8 mouse cellular contexts compared by ENCODE assay signal in the genomic region with DNA sequence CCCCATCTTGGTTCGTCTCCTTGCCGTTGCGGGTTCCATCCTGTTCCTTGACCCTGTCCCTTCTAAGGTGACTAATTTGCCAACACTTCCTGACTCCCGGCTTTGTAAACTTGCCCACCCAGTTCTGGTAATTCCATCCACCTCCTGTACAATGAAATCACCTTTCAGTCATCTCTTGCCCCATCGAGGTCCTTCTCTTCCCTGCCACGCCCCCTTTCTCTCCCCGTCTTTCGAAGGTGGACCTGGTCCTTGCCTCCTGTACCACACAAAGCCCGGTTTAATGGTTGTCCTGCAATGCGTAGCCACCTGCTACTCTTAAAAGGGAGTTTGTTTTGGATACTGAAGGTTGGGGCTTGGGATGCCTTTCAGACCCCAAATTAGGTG. TPM values are rescaled to one million over a fixed set of nuclear protein-coding genes. Genes with fewer than 3 reads are reported as not detected.
DNase-seq lines count a peak whose midpoint lies in the region; ATAC-seq lines count a peak whose summit lies in the region.

No protein-coding gene starts in this region.

- no peaks in the 10 kb centered on the region for H3K36me3 ChIP-seq in limb, embryonic 12.5 days
- no peaks in the 10 kb centered on the region for H3K36me3 ChIP-seq in neural tube, embryonic 12.5 days

- H3K9ac ChIP-seq in limb, embryonic 12.5 days (replicated peaks), result peak overlapping the region; percentile 82
- H3K9ac ChIP-seq in neural tube, embryonic 12.5 days, result peak overlapping the region; percentile 94

- H3K27me3 ChIP-seq in limb, embryonic 12.5 days, result no peaks in the 10 kb centered on the region
- H3K27me3 ChIP-seq in neural tube, embryonic 12.5 days (replicated peaks), result no peaks in the 10 kb centered on the region

- under 1% methylated on average over 10 of the region's 10 CpGs for WGBS in limb, embryonic 12.5 days
- WGBS in neural tube, embryonic 12.5 days, result 1% methylated on average over 10 of the region's 10 CpGs

- peak overlapping the region; percentile 97 for H3K4me3 ChIP-seq in limb, embryonic 12.5 days (replicated peaks)
- H3K4me3 ChIP-seq in neural tube, embryonic 12.5 days, result peak overlapping the region; percentile 98

- H3K9me3 ChIP-seq in limb, embryonic 12.5 days, result no peaks in the 10 kb centered on the region
- H3K9me3 ChIP-seq in neural tube, embryonic 12.5 days, result no peaks in the 10 kb centered on the region

- no peak for ATAC-seq in limb, embryonic 12.5 days (ENCODE audit: insufficient number of reproducible peaks, insufficient read depth, low FRiP score, low TSS enrichment, low read depth)
- peak; percentile 19 for ATAC-seq in neural tube, embryonic 12.5 days (ENCODE audit: low FRiP score, low read depth)
- ATAC-seq in inflammation-experienced regulatory T-cells, adult 6 months, result no peak

- H3K27ac ChIP-seq in limb, embryonic 12.5 days, result no peak overlapping the region
- no peak overlapping the region for H3K27ac ChIP-seq in neural tube, embryonic 12.5 days

- peak; percentile 39 to 49 for DNase-seq in cerebellum, postnatal 10 days
- DNase-seq in cerebellum, adult 8-10 months, result no peak
- peak; percentile 9 for DNase-seq in urinary bladder, postnatal 14 days (ENCODE audit: low spot score)
- DNase-seq in urinary bladder, adult 2 months (ENCODE audit: low spot score), result no peak
- DNase-seq in yolk sac, embryonic 10.5 days (ENCODE audit: low spot score), result no peak

- 0 out of 2 replicates have a peak, but pooled peaks cover 6% of the 10 kb centered on the region for H3K4me1 ChIP-seq in limb, embryonic 12.5 days (replicated peaks)
- peaks cover 13% of the 10 kb centered on the region for H3K4me1 ChIP-seq in neural tube, embryonic 12.5 days

- H3K4me2 ChIP-seq in limb, embryonic 12.5 days, result peak overlapping the region; percentile 88
- peak overlapping the region; percentile 94 for H3K4me2 ChIP-seq in neural tube, embryonic 12.5 days (replicated peaks)

RNA-seq across cellular contexts. Expression of gene Uchl3, which starts 0.8 kb away (rescaled TPM):
- polyA plus RNA-seq in urinary bladder, adult 2 months (2012; rRNA removed), result 37.3 and 51.5 TPM in 2 replicates
- 135 and 136 TPM in 2 replicates for polyA plus RNA-seq in limb, embryonic 12.5 days (2016; fragmentation: Nextera tagmentation; extraction: Ambion mirVana)
- 172 and 182 TPM in 2 replicates for polyA plus RNA-seq in neural tube, embryonic 12.5 days (2016; fragmentation: Nextera tagmentation; extraction: Ambion mirVana)
- polyA plus RNA-seq in inflammation-experienced regulatory T-cells, adult 6 months (2017; shearing (Covaris generic)), result 10 to 100 TPM; 64.1 to 95.5 (median 72.0) TPM

RNA-seq across cellular contexts. Expression of gene Commd6, which starts 14.0 kb away (rescaled TPM):
- 48.4 and 65.1 TPM in 2 replicates for polyA plus RNA-seq in urinary bladder, adult 2 months (2012; rRNA removed)
- 82.6 and 90.1 TPM in 2 replicates for polyA plus RNA-seq in limb, embryonic 12.5 days (2016; fragmentation: Nextera tagmentation; extraction: Ambion mirVana)
- polyA plus RNA-seq in neural tube, embryonic 12.5 days (2016; fragmentation: Nextera tagmentation; extraction: Ambion mirVana), result 100 and 103 TPM in 2 replicates
- 100 to 1,000 TPM; 146 to 160 (median 148) TPM for polyA plus RNA-seq in inflammation-experienced regulatory T-cells, adult 6 months (2017; shearing (Covaris generic))

RNA-seq across cellular contexts. Expression of gene Tbc1d4, which starts 45.5 kb away (rescaled TPM):
- polyA plus RNA-seq in urinary bladder, adult 2 months (2012; rRNA removed), result 9.2 and 9.5 TPM in 2 replicates
- polyA plus RNA-seq in limb, embryonic 12.5 days (2016; fragmentation: Nextera tagmentation; extraction: Ambion mirVana), result 10.5 and 10.7 TPM in 2 replicates
- 5.8 and 7.5 TPM in 2 replicates for polyA plus RNA-seq in neural tube, embryonic 12.5 days (2016; fragmentation: Nextera tagmentation; extraction: Ambion mirVana)
- 100 to 1,000 TPM in 2 of 3 experiments, 10 to 100 TPM in 1; 65.2 to 284 (median 227) TPM for polyA plus RNA-seq in inflammation-experienced regulatory T-cells, adult 6 months (2017; shearing (Covaris generic))

Comparison
In these comparisons a context has a peak if more than half of its experiments do, and no peak if none do; other contexts are left out.
1. DNase-seq: peak in cerebellum, postnatal 10 days (2 of 2) and urinary bladder, postnatal 14 days (single experiment); none in cerebellum, adult 8-10 months (single experiment), urinary bladder, adult 2 months (single experiment) and yolk sac, embryonic 10.5 days (single experiment).